In the genomic region with DNA sequence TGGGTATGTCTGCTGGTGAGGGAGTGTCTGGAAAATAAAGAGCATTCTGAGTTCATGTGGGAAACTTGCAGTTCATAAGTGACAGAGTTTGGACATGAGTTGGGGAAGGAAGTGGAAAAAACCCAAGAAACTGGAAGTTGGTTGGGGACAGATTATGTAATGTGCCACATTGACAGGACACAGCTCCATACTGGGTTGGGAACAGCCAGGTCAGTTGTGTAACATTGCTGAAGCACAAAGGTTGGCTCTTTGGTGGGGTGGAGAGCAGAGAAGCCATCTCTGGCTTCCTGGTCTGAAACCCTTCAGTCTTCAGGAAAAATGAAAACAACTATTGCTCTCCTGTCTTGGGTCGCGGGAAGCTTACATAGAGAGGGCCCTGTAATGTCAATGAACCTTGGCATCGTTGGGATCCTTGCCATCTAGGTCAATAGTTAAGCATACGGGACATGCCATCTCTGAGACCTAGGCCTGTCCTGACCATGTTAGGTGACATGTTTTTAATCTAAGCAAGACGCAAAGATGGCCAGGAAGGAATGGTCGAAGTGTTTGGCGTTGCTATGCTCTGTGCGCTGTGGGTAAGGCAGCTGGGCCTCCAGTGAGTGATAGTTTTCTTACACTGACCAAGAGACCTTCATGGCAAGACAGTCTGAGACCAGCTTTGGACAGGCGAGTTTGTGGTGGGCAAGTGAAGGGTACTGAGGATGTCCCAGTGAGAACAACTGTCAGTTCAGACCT, we compare ENCODE assay signal across 7 mouse cellular contexts. TPM values are rescaled to one million over a fixed set of nuclear protein-coding genes. Genes with fewer than 3 reads are reported as not detected.
DNase-seq lines count a peak whose midpoint lies in the region; ATAC-seq and TF ChIP-seq lines count a peak whose summit lies in the region.

No protein-coding gene starts in this region.

- peaks cover 37% of the 10 kb centered on the region for H3K4me1 ChIP-seq in limb, embryonic 12.5 days (replicated peaks)
- peaks cover 36% of the 10 kb centered on the region for H3K4me1 ChIP-seq in neural tube, embryonic 15.5 days

- intact Hi-C loops in left cerebral cortex, adult 2 months (cut with DNase I) = no loop called here
- intact Hi-C loops in left cerebral cortex, postnatal 14 days (cut with DNase I) = no loop called here
- intact Hi-C loops in left cerebral cortex, postnatal 25 days (cut with DNase I) = loop anchor here (5.0 kb wide), 1 partner anchor 54 kb away; a partner anchor contains a TSS

- H3K27ac ChIP-seq in left cerebral cortex, adult 2 months = peak overlapping the region; percentile 84
- peak overlapping the region; percentile 92 for H3K27ac ChIP-seq in limb, embryonic 12.5 days
- H3K27ac ChIP-seq in neural tube, embryonic 15.5 days (replicated peaks) = no peak overlapping the region

- WGBS in limb, embryonic 12.5 days = 89% methylated on average over 9 of the region's 9 CpGs
- 91% methylated on average over 9 of the region's 9 CpGs for WGBS in neural tube, embryonic 15.5 days

- H3K9ac ChIP-seq in limb, embryonic 12.5 days (replicated peaks) = peak overlapping the region; percentile 88
- no peak overlapping the region for H3K9ac ChIP-seq in neural tube, embryonic 15.5 days (replicated peaks)

- no peaks in the 10 kb centered on the region for H3K27me3 ChIP-seq in limb, embryonic 12.5 days
- peaks cover 20% of the 10 kb centered on the region for H3K27me3 ChIP-seq in neural tube, embryonic 15.5 days (replicated peaks)

- no peak for TF ChIP-seq CTCF in left cerebral cortex, adult 2 months (IDR thresholded peaks at IDR 0.05)

- peak overlapping the region; percentile 83 for H3K4me2 ChIP-seq in limb, embryonic 12.5 days
- peak overlapping the region; percentile 84; the same call in 1 of the 2 replicates for H3K4me2 ChIP-seq in neural tube, embryonic 15.5 days

- no peaks in the 10 kb centered on the region for H3K9me3 ChIP-seq in limb, embryonic 12.5 days
- no peaks in the 10 kb centered on the region for H3K9me3 ChIP-seq in neural tube, embryonic 15.5 days (replicated peaks)

- DNase-seq in left cerebral cortex, adult 2 months (ENCODE audit: extremely low spot score in 1 of 2, low spot score in 2 of 2) = no peak
- DNase-seq in left cerebral cortex, postnatal 14 days (ENCODE audit: low spot score in 2 of 2) = no peak
- DNase-seq in heart, adult 9 months (ENCODE audit: low spot score in 2 of 2) = peak; percentile 40 to 64
- DNase-seq in urinary bladder, postnatal 10 days (ENCODE audit: low spot score) = no peak
- DNase-seq in left cerebral cortex, postnatal 25 days (ENCODE audit: low spot score in 2 of 2) = no peak

- H3K4me3 ChIP-seq in left cerebral cortex, adult 2 months = no peak overlapping the region
- peak overlapping the region; percentile 74 for H3K4me3 ChIP-seq in limb, embryonic 12.5 days (replicated peaks)
- no peak overlapping the region for H3K4me3 ChIP-seq in neural tube, embryonic 15.5 days (replicated peaks)

- H3K36me3 ChIP-seq in limb, embryonic 12.5 days = peaks cover 11% of the 10 kb centered on the region
- H3K36me3 ChIP-seq in neural tube, embryonic 15.5 days = no peaks in the 10 kb centered on the region; the same call in 1 of the 2 replicates

- no peak for ATAC-seq in limb, embryonic 12.5 days (ENCODE audit: insufficient number of reproducible peaks, insufficient read depth, low FRiP score, low TSS enrichment, low read depth)
- 0 out of 2 replicates have a peak, but pooled peaks have one; percentile 4 for ATAC-seq in neural tube, embryonic 15.5 days (ENCODE audit: low FRiP score)

RNA-seq across cellular contexts. Expression of a gene that starts 0.8 kb away (rescaled TPM):
- 10 to 100 TPM in 1 of 2 experiments, 1 to 10 TPM in 1; 8.0 to 10.6 TPM for total RNA-seq in left cerebral cortex, adult 2 months (2021)
- total RNA-seq in left cerebral cortex, postnatal 14 days (2021) = 10 to 100 TPM; 10.3 to 11.1 TPM
- 9.7 and 17.2 TPM in 2 replicates for polyA plus RNA-seq in limb, embryonic 12.5 days (2016; fragmentation: Nextera tagmentation; extraction: Ambion mirVana)
- polyA plus RNA-seq in neural tube, embryonic 15.5 days (2015; fragmentation: Nextera tagmentation; extraction: Ambion mirVana) = 3.6 and 4.0 TPM in 2 replicates
- 1 to 10 TPM; 9.8 to 9.9 TPM for total RNA-seq in left cerebral cortex, postnatal 25 days (2021)

RNA-seq across cellular contexts. Expression of a gene that starts 17.3 kb away (rescaled TPM):
- 100 to 1,000 TPM in 1 of 2 experiments, 10 to 100 TPM in 1; 87.7 to 107 TPM for total RNA-seq in left cerebral cortex, adult 2 months (2021)
- 10 to 100 TPM; 93.8 to 94.6 TPM for total RNA-seq in left cerebral cortex, postnatal 14 days (2021)
- 28.2 and 33.7 TPM in 2 replicates for polyA plus RNA-seq in limb, embryonic 12.5 days (2016; fragmentation: Nextera tagmentation; extraction: Ambion mirVana)
- 58.0 and 62.6 TPM in 2 replicates for polyA plus RNA-seq in neural tube, embryonic 15.5 days (2015; fragmentation: Nextera tagmentation; extraction: Ambion mirVana)
- total RNA-seq in left cerebral cortex, postnatal 25 days (2021) = 10 to 100 TPM; 84.6 to 95.8 TPM

RNA-seq across cellular contexts. Expression of a gene that starts 17.6 kb away (rescaled TPM):
- 10 to 100 TPM; 27.6 to 30.9 TPM for total RNA-seq in left cerebral cortex, adult 2 months (2021)
- total RNA-seq in left cerebral cortex, postnatal 14 days (2021) = 10 to 100 TPM; 28.8 to 29.0 TPM
- 22.6 and 26.3 TPM in 2 replicates for polyA plus RNA-seq in limb, embryonic 12.5 days (2016; fragmentation: Nextera tagmentation; extraction: Ambion mirVana)
- polyA plus RNA-seq in neural tube, embryonic 15.5 days (2015; fragmentation: Nextera tagmentation; extraction: Ambion mirVana) = 11.1 and 14.2 TPM in 2 replicates
- 10 to 100 TPM; 28.2 to 29.1 TPM for total RNA-seq in left cerebral cortex, postnatal 25 days (2021)

RNA-seq across cellular contexts. Expression of a gene that starts 55.6 kb away (rescaled TPM):
- total RNA-seq in left cerebral cortex, adult 2 months (2021) = under 1 TPM; 0.48 to 0.65 TPM
- total RNA-seq in left cerebral cortex, postnatal 14 days (2021) = under 1 TPM; 0.31 to 0.80 TPM
- 0.53 and 0.54 TPM in 2 replicates for polyA plus RNA-seq in limb, embryonic 12.5 days (2016; fragmentation: Nextera tagmentation; extraction: Ambion mirVana)
- polyA plus RNA-seq in neural tube, embryonic 15.5 days (2015; fragmentation: Nextera tagmentation; extraction: Ambion mirVana) = 6.8 and 6.9 TPM in 2 replicates
- total RNA-seq in left cerebral cortex, postnatal 25 days (2021) = 1 to 10 TPM in 1 of 2 experiments, under 1 TPM in 1; 0.62 to 1.3 TPM

RNA-seq across cellular contexts. Expression of a gene that starts 56.2 kb away (rescaled TPM):
- total RNA-seq in left cerebral cortex, adult 2 months (2021) = 10 to 100 TPM; 65.6 to 67.3 TPM
- total RNA-seq in left cerebral cortex, postnatal 14 days (2021) = 10 to 100 TPM; 52.3 to 54.5 TPM
- polyA plus RNA-seq in limb, embryonic 12.5 days (2016; fragmentation: Nextera tagmentation; extraction: Ambion mirVana) = 36.5 and 39.4 TPM in 2 replicates
- polyA plus RNA-seq in neural tube, embryonic 15.5 days (2015; fragmentation: Nextera tagmentation; extraction: Ambion mirVana) = 31.0 and 33.5 TPM in 2 replicates
- total RNA-seq in left cerebral cortex, postnatal 25 days (2021) = 10 to 100 TPM; 61.0 to 63.1 TPM

Comparison
In these comparisons a context has a peak if more than half of its experiments do, and no peak if none do; other contexts are left out.
1. DNase-seq: peak in heart, adult 9 months (2 of 2); none in left cerebral cortex, adult 2 months (0 of 2), left cerebral cortex, postnatal 14 days (0 of 2), urinary bladder, postnatal 10 days (single experiment) and left cerebral cortex, postnatal 25 days (0 of 2).